Mouse (Mus musculus): ENCODE measurements around the gene Ostn.
"Not testable (repeated sequence)": the region's sequence is repeated elsewhere in the genome, so short reads cannot be mapped to it uniquely, and the experiment has no call there.

Ostn gene

GRCm38 (mm10) chr16:27307189-27307588, at the start of gene Ostn:
Ostn (plus strand) TSS chr16:27307489.
- not testable (repeated sequence) for DNase-seq (ENCODE audit: low spot score)

- no peak for DNase-seq (ENCODE audit: low spot score)
Measured at GRCm38 (mm10) chr16:27268748-27269147, 38.5 kb upstream of the Ostn start.

GRCm38 (mm10) chr16:27287410-27287809, 19.9 kb upstream of the Ostn start:
- no peak for DNase-seq (ENCODE audit: low spot score)

- DNase-seq (ENCODE audit: low spot score): no peak
Measured at GRCm38 (mm10) chr16:27296508-27296907, 10.8 kb upstream of the Ostn start.

- DNase-seq (ENCODE audit: low spot score): no peak
Measured at GRCm38 (mm10) chr16:27296929-27297328, 10.4 kb upstream of the Ostn start.

GRCm38 (mm10) chr16:27319099-27319498, 11.8 kb downstream of the Ostn start:
- no peak for DNase-seq (ENCODE audit: low spot score)

GRCm38 (mm10) chr16:27322047-27322446, 14.8 kb downstream of the Ostn start:
- DNase-seq (ENCODE audit: low spot score): no peak

GRCm38 (mm10) chr16:27326463-27326862, 19.2 kb downstream of the Ostn start:
- DNase-seq (ENCODE audit: low spot score): no peak

GRCm38 (mm10) chr16:27347521-27347920, 40.2 kb downstream of the Ostn start:
- no peak for DNase-seq (ENCODE audit: low spot score)

GRCm38 (mm10) chr16:27348359-27348758, 41.1 kb downstream of the Ostn start:
- no peak for DNase-seq (ENCODE audit: low spot score)

- DNase-seq (ENCODE audit: low spot score): no peak
Measured at GRCm38 (mm10) chr16:27349235-27349634, 41.9 kb downstream of the Ostn start.

- DNase-seq (ENCODE audit: low spot score): no peak
Measured at GRCm38 (mm10) chr16:27349878-27350532, 42.7 kb downstream of the Ostn start.

GRCm38 (mm10) chr16:27354464-27354863, 47.2 kb downstream of the Ostn start:
- DNase-seq (ENCODE audit: low spot score): no peak

GRCm38 (mm10) chr16:27360059-27360458, 52.8 kb downstream of the Ostn start:
- no peak for DNase-seq (ENCODE audit: low spot score)

GRCm38 (mm10) chr16:27370191-27370590, 62.9 kb downstream of the Ostn start, which contains the start of gene Uts2b:
Uts2b (minus strand) TSS chr16:27370239.
- DNase-seq (ENCODE audit: low spot score): no peak

- no peak for DNase-seq (ENCODE audit: low spot score)
Measured at GRCm38 (mm10) chr16:27370700-27371099, 63.4 kb downstream of the Ostn start.

- no peak for DNase-seq (ENCODE audit: low spot score)
Measured at GRCm38 (mm10) chr16:27374139-27374538, 66.8 kb downstream of the Ostn start.

GRCm38 (mm10) chr16:27375318-27375717, 68.0 kb downstream of the Ostn start:
- no peak for DNase-seq (ENCODE audit: low spot score)

- no peak for DNase-seq (ENCODE audit: low spot score)
Measured at GRCm38 (mm10) chr16:27376556-27376955, 69.3 kb downstream of the Ostn start.

- DNase-seq (ENCODE audit: low spot score): no peak
Measured at GRCm38 (mm10) chr16:27382217-27382616, 74.9 kb downstream of the Ostn start.

- no peak for DNase-seq (ENCODE audit: low spot score)
Measured at GRCm38 (mm10) chr16:27384893-27385603, 77.8 kb downstream of the Ostn start.

- no peak for DNase-seq (ENCODE audit: low spot score)
Measured at GRCm38 (mm10) chr16:27385649-27386048, 78.4 kb downstream of the Ostn start.

- no peak for DNase-seq (ENCODE audit: low spot score)
Measured at GRCm38 (mm10) chr16:27386850-27387407, 79.6 kb downstream of the Ostn start.

Measured in lung, postnatal 25 days (tissue).